Mouse (Mus musculus) T-helper 2 cell (primary cell): ENCODE measurements around the gene Sult6b2.

ENCODE experiments used
- in situ Hi-C: fragments of 300-600 bp; cut with MboI, MseI; formaldehyde crosslinking; loops from one replicate; pipeline ENCODE4 v1.15.1; 2025; ENCODE audit warnings: high pct_unique_total_duplicates

Gene Sult6b2

DNA sequence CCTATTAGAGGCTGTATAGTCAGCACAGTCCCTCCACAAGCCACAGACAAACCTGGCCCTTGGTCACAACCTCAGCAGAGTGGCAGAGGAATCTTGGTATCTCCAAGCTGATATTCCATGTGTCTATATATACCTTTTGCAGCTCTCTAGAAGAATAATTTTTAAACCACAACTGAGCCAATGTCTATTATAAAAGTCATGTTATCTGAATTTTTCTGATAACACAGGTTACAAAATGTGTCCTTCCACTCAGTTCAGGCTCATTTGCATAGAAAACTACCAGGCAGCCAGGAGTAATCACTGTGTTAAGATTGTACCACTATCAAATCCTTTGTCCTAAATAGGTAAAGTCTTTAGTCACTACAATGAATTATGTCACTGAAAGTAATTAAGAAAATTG lies at the start of gene Sult6b2:
TSS of gene Sult6b2 (minus strand) at position 101 of the 400 bp plus-strand sequence.
- in situ Hi-C loops = no loop called here

GRCm38 (mm10) chr6:142852419-142853377 lies 48.4 kb upstream of the Sult6b2 start:
- in situ Hi-C loops = no loop called here

- in situ Hi-C loops = no loop called here
These were observed 46.1 kb upstream of the Sult6b2 start for GRCm38 (mm10) chr6:142850436-142850835.

GRCm38 (mm10) chr6:142849326-142849725 lies 45.0 kb upstream of the Sult6b2 start:
- in situ Hi-C loops = no loop called here

DNA sequence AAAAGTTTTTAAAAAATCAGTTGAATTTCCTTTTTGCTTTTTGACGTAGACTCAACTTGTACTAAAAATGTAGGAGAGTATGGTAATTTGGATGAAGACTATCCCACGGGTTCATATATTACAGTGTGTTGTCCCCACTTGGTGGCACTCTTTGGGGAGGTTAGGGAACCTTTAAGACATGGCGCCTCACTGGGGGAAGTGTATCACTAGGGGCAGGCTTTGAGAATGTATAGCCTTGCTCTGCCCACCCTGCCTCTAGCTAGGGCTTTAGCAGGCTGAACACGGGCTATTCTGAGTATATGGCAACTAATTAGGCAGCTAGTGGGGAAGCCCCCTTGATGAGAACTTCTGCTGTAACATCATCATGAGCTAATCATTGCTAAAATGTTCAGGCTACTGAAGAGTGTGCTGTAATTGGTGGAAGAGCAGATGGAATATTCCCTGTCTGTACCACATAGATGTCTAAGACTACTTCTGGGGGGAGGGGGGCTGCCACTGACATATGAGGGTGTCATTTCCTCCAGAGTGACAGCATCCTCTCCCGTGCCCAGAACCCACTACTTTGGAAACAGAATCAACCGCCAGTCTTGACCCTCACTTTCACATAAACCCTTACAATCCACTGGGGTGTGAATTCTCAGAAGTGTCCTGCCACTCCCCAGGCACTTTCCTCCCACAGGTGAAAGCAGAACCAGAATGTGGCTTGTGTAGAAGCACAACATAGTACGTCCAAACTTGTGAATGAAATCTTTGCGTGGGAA lies 43.8 kb upstream of the Sult6b2 start:
- in situ Hi-C loops = no loop called here

GRCm38 (mm10) chr6:142846855-142847254 lies 42.6 kb upstream of the Sult6b2 start:
- in situ Hi-C loops = no loop called here

DNA sequence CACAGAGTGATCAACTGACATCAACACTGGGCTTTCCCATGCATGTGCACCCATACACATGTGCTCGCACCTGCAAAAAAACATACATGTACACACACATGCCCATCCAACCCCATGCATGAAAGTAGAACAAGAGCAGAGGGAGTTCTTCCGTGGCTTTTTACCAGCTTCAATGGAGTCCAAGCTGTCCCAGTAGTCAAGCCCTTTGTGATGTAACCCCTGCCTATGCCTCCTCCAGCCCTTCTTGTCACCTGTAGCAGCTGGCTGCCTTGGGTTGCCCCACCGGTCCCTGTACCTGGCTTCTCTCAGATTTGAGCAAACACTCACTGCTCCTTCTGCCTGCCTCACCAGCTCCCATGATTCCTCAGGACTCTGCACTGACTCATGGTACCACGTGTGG lies 40.8 kb upstream of the Sult6b2 start:
- in situ Hi-C loops = no loop called here

DNA sequence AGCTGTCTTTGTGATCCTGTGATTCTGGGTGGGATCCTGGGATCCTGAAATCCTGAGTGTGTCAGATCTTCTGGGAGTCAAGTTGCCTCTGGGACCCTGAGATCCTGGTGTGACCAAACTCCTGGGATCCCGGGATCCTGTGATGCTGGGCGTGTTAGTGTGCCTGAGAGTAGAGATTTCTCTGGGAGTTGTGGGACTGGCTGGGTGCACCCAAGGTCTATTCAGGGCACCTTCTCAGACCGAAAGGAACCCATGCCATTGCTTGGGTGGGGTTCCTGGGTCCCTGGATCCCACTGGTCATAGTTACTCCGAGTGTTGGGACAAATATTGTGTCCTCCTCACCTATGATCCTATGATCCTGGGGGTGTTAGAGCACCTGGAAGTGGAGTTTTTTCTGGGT lies 39.8 kb upstream of the Sult6b2 start:
- in situ Hi-C loops = no loop called here

GRCm38 (mm10) chr6:142838501-142838900 lies 34.2 kb upstream of the Sult6b2 start:
- in situ Hi-C loops = no loop called here

DNA sequence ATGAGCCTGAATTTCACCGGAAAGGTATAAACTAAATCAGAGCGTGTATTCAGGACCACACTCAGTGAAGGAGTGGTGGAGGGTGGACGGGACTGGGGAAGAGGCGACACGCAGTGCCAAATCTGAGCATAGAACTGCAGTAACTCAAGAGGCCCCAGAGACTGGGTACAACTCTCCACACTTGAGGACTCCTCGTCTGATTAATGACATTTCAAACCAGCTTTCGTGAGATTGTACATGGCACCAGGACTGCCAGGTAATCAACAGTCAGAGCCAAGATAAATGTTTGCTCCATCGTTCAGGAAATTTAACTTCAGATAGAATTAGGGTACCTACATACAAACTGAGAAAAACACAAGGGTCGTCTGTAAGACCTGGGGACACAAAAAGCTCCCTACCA lies 33.0 kb upstream of the Sult6b2 start:
- in situ Hi-C loops = no loop called here

DNA sequence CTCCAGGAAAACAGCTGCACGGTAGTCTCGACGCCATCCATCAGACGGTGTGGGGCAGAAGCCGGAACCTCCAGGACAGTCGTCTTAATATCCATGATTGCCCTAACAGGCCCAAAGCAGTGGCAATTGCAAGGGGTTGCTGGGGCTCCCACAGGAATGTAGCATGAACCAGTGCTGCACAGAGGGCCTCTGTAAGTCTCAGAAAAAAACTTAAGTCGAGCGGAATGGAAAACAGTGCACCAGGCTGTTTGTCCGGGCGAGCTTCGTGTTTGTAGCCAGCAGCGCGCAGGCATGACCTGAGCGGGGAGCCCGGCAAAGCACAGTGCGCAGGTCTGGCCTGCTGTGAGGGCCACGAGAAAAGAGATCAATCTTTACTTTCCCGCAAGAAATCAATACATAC lies 31.4 kb upstream of the Sult6b2 start:
- in situ Hi-C loops = no loop called here

DNA sequence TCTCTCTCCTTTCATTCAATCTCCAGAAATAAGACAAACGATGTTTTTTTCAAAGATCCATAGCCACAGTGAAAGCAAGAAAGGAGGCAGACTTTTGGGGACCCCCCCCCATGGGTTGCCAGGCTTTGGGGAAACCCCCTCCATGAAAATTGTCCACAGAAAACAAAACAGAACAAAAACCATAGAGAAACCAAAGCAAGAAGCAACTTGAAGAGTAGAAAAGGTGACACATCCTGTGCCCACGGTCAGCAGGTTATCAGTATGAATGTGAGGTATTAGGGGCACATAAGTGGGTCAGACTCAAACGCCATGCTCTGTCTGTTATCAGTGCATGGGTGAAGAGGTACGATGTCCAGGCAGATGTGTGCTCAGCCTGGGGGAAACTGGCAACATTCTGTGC lies 30.6 kb upstream of the Sult6b2 start:
- in situ Hi-C loops = no loop called here

- in situ Hi-C loops = no loop called here
These were observed 27.4 kb upstream of the Sult6b2 start for GRCm38 (mm10) chr6:142831706-142832105.

DNA sequence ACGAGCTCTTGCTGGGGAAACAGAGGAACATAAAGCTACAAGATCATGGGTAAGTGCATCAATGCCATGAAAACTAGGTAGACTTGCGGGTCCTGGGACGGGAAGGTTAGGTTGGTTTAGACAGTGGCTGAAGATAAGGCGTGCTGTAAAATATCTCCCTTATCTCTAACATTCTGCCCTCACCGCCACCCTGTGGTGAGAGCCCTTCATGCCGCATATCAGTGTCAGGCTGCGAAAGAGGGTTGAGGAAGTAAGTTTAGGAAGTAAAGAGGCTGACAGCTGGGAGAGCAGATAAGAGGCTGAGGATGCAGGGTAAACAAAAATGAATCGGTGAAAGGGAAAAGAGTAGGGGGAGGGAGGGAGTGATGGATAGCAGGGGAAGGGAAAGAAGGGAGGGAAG lies 26.9 kb upstream of the Sult6b2 start:
- in situ Hi-C loops = no loop called here

DNA sequence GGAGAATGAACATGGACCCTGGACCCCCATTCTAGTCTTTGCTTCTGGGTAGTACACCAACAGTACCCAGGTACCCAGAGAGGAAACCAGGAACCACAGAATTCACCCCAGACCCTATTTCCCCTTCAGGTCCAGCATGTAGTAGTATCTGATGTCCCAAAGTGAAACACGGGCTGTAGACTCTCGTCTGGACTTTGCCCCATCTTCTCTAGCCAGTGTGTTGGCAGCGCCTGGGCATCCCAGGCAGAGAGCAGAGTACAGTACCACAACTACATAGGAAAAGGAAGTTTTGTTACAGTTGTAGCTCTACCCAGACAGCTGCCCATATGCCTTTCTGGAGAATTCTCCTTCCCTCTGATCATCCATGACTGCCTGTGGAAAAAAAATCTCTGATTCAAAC lies 25.9 kb upstream of the Sult6b2 start:
- in situ Hi-C loops = no loop called here

DNA sequence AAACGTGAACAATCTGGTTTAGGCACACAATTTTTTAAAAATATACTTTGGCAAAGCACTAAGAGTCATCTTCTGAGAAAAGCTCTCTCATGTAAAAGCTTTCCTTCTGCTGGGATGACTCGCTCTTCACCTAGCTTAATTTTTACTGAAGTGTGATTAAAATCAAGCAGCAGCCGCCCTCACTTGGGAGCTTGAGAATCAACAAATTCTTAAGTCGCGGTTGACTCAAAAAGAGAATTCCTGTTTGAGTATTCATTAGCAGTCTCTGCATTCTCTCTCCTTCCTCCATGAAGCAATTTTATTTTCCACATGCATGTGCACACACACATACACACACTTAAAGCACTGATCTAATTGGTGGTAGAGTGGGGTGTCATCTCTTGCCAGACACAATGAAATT lies 21.1 kb upstream of the Sult6b2 start:
- in situ Hi-C loops = no loop called here

- in situ Hi-C loops = loop anchor here (5.0 kb wide), 1 partner anchor 44 kb away; no protein-coding TSS in a partner anchor
These were observed 18.9 kb upstream of the Sult6b2 start for GRCm38 (mm10) chr6:142823008-142823787.

- in situ Hi-C loops = no loop called here
These were observed 14.0 kb upstream of the Sult6b2 start for GRCm38 (mm10) chr6:142818306-142818705.

- in situ Hi-C loops = no loop called here
These were observed 11.2 kb upstream of the Sult6b2 start for GRCm38 (mm10) chr6:142815513-142815912.

DNA sequence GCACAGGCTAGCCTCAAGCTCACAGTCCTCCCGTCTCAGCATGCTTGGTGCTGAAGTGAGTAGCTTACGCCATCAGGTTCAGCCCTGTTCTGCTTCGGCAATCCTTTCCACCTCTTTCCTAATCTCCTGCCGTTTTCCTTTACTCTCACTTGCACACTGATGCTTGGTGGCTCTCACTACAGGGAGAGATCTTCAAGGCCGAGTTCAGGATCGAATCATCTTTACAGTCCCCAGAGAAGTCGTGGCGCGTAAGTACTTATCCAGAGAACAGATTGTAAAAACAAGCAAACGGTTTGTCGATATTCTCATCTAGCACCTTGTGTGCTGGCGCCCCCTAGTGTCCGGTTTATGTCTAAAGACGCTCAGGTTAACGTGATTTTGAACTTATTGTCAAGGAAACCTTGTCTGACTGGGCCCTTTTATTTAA lies 10.2 kb upstream of the Sult6b2 start:
- in situ Hi-C loops = no loop called here

DNA sequence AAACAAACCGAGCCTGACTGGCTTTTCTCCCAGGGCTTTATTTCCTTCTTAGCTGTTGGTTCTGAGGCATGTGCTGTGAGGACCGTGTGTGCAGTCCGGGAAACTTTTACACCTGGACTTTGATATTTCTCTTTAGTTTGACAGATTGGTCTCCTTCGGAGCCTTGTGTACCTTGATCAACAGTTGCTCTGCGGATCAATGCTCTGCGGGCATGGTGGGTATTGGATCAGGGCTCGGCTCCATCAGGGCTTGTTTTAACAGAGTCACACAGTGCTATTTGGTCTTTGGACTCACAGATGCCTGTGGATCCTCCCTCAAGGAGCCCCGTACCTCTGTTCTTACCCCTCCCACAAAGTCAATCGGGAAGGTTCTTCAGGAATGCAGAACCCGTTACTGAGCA lies 9.7 kb upstream of the Sult6b2 start:
- in situ Hi-C loops = no loop called here

GRCm38 (mm10) chr6:142812969-142813368 lies 8.7 kb upstream of the Sult6b2 start:
- in situ Hi-C loops = no loop called here
